Mouse (Mus musculus) intestine, embryonic 15.5 days (tissue): ENCODE measurements at regions not wholly inside any gene's neighbourhood (a gene's known extent, or its start where the extent isn't known, plus 50 kb on each side); places are given as distances from the start of the nearest gene placed in this dataset.

Experiments
- ATAC-seq: fragments of 200-750 bp; cut with Nextera tagmentation; 2 replicates; pipeline ENCODE4 v1.8.0; 2017; ENCODE audit warnings: moderate TSS enrichment, moderate library complexity
- H3K27ac ChIP-seq: fragments of 300-500 bp; sonication (generic); 2 replicates; pipeline ENCODE4 v1.5.1; 2015; ENCODE audit warnings: mild to moderate bottlenecking, inconsistent platforms
- H3K27me3 ChIP-seq: fragments of 300-500 bp; sonication (generic); replicated peaks from 2 replicates; pipeline ENCODE4 v1.6.1; 2015; ENCODE audit warnings: inconsistent platforms
- H3K36me3 ChIP-seq: fragments of 300-500 bp; sonication (generic); 2 replicates; pipeline ENCODE4 v1.6.1; 2015; ENCODE audit warnings: inconsistent platforms
- H3K4me1 ChIP-seq: fragments of 300-500 bp; sonication (generic); replicated peaks from 2 replicates; pipeline ENCODE4 v1.6.1; 2015; ENCODE audit warnings: inconsistent platforms
- H3K4me2 ChIP-seq: fragments of 300-500 bp; sonication (generic); replicated peaks from 2 replicates; pipeline ENCODE4 v1.6.1; 2015; ENCODE audit warnings: mild to moderate bottlenecking, inconsistent platforms
- H3K4me3 ChIP-seq: fragments of 300-500 bp; sonication (generic); replicated peaks from 2 replicates; pipeline ENCODE4 v1.5.1; 2015; ENCODE audit warnings: inconsistent platforms
- H3K9ac ChIP-seq: fragments of 300-500 bp; sonication (generic); 2 replicates; pipeline ENCODE4 v1.6.1; 2015; ENCODE audit warnings: inconsistent platforms
- H3K9me3 ChIP-seq: fragments of 300-500 bp; sonication (generic); 2 replicates; pipeline ENCODE4 v1.6.1; 2016; ENCODE audit warnings: inconsistent platforms
- WGBS: fragments of 180-500 bp; shearing (Covaris S2); methylation state at CpG from one replicate; pipeline ENCODE4 v1.1.7; 2015; 5-methylcytosine and 5-hydroxymethylcytosine counted together

- H3K27me3 ChIP-seq, result no peaks in the 10 kb centered on the region
- no peaks in the 10 kb centered on the region for H3K9me3 ChIP-seq
- no peak overlapping the region for H3K4me3 ChIP-seq
- no peaks in the 10 kb centered on the region for H3K36me3 ChIP-seq
- peak; percentile 97 for ATAC-seq
- 0 out of 2 replicates have a peak overlapping the region, but pooled peaks have one; percentile 44 for H3K27ac ChIP-seq
- no peak overlapping the region for H3K9ac ChIP-seq
- no peaks in the 10 kb centered on the region for H3K4me1 ChIP-seq
- no peak overlapping the region for H3K4me2 ChIP-seq
Observed at GRCm38 (mm10) chr5:46578540-46579173, 721.2 kb upstream of the Lcorl start.

- H3K4me2 ChIP-seq, result no peak overlapping the region
- 77% methylated on average over 1 of the region's 1 CpGs for WGBS
- no peaks in the 10 kb centered on the region for H3K27me3 ChIP-seq
- no peak overlapping the region for H3K4me3 ChIP-seq
- no peak overlapping the region for H3K9ac ChIP-seq
- H3K36me3 ChIP-seq, result no peaks in the 10 kb centered on the region
- no peak for ATAC-seq
- H3K27ac ChIP-seq, result no peak overlapping the region
- H3K4me1 ChIP-seq, result no peaks in the 10 kb centered on the region
- no peaks in the 10 kb centered on the region for H3K9me3 ChIP-seq
Observed at GRCm38 (mm10) chr5:46573869-46574268, 716.5 kb upstream of the Lcorl start.

DNA sequence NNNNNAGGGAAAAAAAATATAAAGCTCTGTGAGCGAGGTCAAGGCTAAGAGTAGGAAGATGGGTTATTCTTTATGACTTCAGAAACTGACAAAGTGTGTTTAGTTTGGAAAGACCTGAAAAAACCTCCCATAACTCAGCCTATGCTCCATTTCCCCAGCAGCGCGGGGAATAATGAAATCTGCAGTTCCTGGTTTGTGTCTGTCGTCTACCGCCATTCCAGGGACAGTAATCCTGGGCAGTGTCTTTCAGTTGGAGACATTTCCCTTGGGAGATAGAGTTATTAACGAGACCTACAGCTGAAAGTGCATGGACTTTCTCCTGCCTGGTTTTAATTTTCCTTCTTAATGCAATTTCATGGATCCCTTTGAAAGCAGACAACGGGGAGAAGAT is 715.9 kb upstream of the Lcorl start:
- 48% methylated on average over 7 of the region's 7 CpGs for WGBS
- no peak overlapping the region for H3K4me3 ChIP-seq
- H3K4me1 ChIP-seq, result no peaks in the 10 kb centered on the region
- no peaks in the 10 kb centered on the region for H3K9me3 ChIP-seq
- ATAC-seq, result no peak
- H3K36me3 ChIP-seq, result no peaks in the 10 kb centered on the region
- H3K27ac ChIP-seq, result no peak overlapping the region
- no peak overlapping the region for H3K9ac ChIP-seq
- no peaks in the 10 kb centered on the region for H3K27me3 ChIP-seq
- H3K4me2 ChIP-seq, result no peak overlapping the region

- ATAC-seq, result no peak
- Histone ChIP-seq H3K4me2 (no peak overlapping the region), H3K36me3 (no peaks in the 10 kb centered on the region), H3K4me3 (no peak overlapping the region), H3K4me1 (no peaks in the 10 kb centered on the region), H3K9me3 (no peaks in the 10 kb centered on the region), H3K27me3 (no peaks in the 10 kb centered on the region), H3K9ac (no peak overlapping the region), H3K27ac (no peak overlapping the region)
- 55% methylated on average over 3 of the region's 3 CpGs for WGBS
Observed at GRCm38 (mm10) chr5:46556691-46557265, 699.4 kb upstream of the Lcorl start.

DNA sequence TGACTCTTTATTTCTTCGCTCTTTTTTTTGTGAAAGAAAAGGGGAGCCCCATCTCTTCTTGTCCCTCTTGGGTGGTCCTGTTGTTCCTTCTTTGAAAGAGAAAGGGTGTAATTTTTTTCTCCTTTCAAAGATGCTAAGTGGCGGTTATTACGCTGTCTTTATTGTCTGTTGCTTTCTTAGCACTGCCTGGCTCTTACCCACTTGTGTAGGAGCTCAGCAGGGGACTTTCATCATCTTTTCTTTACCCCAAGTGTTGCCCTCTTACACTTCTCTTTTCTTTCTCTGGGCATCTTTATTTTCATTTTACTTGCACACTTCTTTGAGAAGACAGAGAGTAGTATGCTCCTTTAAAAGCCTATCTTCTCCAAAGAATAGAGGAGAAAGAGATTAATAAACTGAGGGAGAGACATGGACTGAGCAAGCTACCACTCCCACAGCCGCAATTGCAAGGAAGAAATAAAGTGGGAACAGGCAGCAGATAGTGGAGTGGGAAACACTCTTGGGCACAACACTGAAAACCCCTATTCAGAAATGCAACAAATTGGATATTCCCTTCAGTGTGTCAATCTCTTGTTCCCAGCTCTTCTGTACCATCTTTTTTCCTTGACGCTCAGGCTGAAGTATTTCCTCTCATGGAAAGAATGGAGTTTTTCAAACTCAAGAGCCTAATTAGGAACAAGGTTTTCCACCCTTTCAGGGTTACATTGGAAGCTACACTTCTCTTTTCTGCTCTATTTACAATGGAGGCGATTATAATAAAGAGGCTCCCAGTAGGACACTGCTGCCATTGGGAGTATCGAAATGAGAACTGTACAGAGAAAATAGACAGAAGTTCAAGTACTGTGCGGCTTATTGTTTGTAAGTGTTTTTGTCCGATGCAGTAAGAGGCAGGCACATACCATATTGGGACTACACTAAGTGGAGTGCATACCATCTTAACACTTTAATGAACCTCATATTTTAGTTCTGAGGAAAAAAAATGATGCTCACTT is 684.2 kb upstream of the Lcorl start:
- Histone ChIP-seq H3K4me2 (no peak overlapping the region), H3K9ac (no peak overlapping the region), H3K4me1 (no peaks in the 10 kb centered on the region), H3K27me3 (no peaks in the 10 kb centered on the region), H3K27ac (no peak overlapping the region), H3K4me3 (no peak overlapping the region), H3K9me3 (no peaks in the 10 kb centered on the region), H3K36me3 (no peaks in the 10 kb centered on the region)
- ATAC-seq, result no peak
- WGBS, result 85% methylated on average over 9 of the region's 9 CpGs
